Mouse (Mus musculus) kidney, postnatal 36 days (tissue): ENCODE results near the gene Gtf2ird1.

Source experiments
- DNase-seq, 2 experiments: peaks; one replicate each; pipeline ENCODE4 v3.0.0; 2021 to 2022; ENCODE audit warnings: mixed read lengths in 2 of 2

The Gtf2ird1 gene

DNA sequence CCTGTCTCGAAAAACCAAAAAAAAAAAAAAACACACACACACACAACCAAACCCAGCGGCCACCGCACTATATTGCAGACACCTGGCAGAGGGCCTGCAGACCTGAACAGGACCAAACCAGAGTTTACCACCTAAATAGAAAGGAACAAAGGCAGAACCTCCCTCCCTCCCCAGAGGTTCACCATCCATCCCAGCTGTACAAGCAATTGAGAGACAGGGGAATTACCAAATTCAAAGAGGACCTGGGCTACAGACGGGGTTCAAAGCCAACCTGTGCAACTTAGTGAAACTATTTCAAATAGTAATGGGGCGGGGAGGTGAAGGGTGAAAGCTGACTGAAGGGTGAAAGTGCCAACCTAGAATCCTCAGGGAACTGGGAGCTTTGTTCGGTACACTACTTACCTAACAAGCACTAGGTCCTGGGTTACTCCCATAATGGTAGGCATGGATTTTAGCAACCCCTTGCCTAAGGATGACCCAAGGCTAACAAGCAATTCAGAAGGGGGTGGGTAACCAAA, 144.6 kb downstream of the Gtf2ird1 start:
- peak in 1 of 2 experiments; percentile 56 for DNase-seq

DNA sequence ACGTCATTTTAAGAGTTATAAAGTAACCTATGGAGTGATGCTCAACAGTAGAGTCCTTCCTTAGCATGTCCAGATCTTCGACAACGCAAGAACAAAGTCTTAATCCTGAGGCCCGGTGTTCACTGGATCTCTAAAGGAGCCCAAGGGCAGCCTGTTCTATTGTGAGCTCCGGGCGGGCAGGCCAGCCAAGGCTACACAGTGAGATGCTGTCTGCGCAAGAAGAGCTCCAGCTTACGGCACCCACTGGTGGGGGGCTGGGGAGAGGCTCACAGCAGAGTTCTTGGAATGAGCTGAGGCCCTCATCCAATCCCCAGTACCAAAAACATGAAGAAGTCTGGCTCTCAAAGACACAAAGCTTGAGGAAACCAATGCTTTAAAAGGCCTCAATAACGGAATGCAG, 146.3 kb downstream of the Gtf2ird1 start:
- DNase-seq: no peak

DNA sequence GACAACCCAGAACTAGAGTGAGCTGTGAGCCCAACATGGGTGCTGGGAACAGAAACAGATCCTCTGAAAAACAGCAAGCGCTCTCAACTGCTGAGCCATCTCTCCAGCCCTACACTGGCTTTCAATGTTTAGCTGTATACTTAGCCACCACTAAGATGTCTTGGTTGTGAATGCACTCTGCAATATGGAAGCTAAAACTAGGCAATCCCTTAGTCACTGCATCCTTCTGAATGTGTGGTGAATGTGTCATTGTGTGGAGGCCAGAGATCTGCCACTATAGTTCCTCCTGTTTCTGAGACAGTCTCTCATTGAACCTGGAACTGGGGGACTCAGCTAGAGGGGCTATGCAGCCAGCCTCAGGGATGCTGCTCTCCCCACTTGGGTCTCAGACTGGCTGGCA, 147.2 kb downstream of the Gtf2ird1 start:
- no peak for DNase-seq
